Mouse (Mus musculus): ENCODE measurements around the gene Gm9803.

- TF ChIP-seq CTCF (IDR thresholded peaks at IDR 0.05; ENCODE audit: control insufficient read depth, insufficient read depth, insufficient replicate concordance, low read depth, low read length) (no peak), POLR2A (IDR thresholded peaks at IDR 0.05; ENCODE audit: control insufficient read depth, low read depth, low read length) (no peak)
These were observed 27.0 kb downstream of the Gm9803 start for GRCm38 (mm10) chr10:43550923-43551322.

Measured in testis, adult 2 months (tissue).